Mouse (Mus musculus): ENCODE measurements at regions not wholly inside any gene's neighbourhood (a gene's known extent, or its start where the extent isn't known, plus 50 kb on each side); places are given as distances from the start of the nearest gene placed in this dataset.

DNA sequence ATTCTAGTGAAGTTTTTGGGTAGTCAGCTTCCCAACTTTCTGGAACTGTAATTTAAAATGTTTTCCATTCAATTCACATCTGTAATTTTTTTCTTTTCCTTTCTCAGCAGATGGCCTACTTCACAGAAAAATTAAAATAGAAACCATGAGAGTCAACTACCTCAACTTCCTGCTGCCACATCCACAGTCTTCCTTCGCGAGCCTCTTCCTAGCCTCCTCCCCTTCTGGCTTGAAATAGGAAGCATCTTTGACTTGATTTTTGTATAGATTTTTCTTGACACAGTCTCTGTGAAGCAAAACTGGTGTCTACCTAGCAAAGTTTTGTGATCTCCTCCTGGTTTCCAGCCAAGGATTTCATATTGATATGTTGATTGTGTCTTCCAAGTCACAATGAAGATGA is 660.7 kb upstream of the Marcks start:
- 63% methylated on average over 2 of the region's 2 CpGs for WGBS
- ATAC-seq = no peak
- H3K9me3 ChIP-seq (ENCODE audit: low read length) = no peaks in the 10 kb centered on the region

GRCm38 (mm10) chr10:37798285-37798684 is 659.6 kb upstream of the Marcks start:
- Histone ChIP-seq H3K9me3 (ENCODE audit: low read length) (no peaks in the 10 kb centered on the region), H3K9ac (replicated peaks; ENCODE audit: low read depth) (no peak overlapping the region), H3K4me3 (ENCODE audit: low read depth, low read length) (no peak overlapping the region), H3K27ac (ENCODE audit: low read length) (no peak overlapping the region), H3K4me2 (replicated peaks; ENCODE audit: low read depth, low read length) (no peak overlapping the region), H3K4me1 (ENCODE audit: insufficient read depth, low read depth, low read length) (no peaks in the 10 kb centered on the region), H3K36me3 (ENCODE audit: insufficient read depth, low read length) (no peaks in the 10 kb centered on the region), H3K27me3 (replicated peaks; ENCODE audit: insufficient read depth, low read length) (no peaks in the 10 kb centered on the region)
- no peak for ATAC-seq
- no peak for TF ChIP-seq EP300 (IDR thresholded peaks at IDR 0.05)
- TF ChIP-seq CTCF (IDR thresholded peaks at IDR 0.05) = no peak
- no peak for DNase-seq (ENCODE audit: low spot score)

More for the DNA sequence above, 660.7 kb upstream of the Marcks start:
- Histone ChIP-seq H3K36me3 (ENCODE audit: insufficient read depth, low read length) (no peaks in the 10 kb centered on the region), H3K4me2 (replicated peaks; ENCODE audit: low read depth, low read length) (no peak overlapping the region), H3K9ac (replicated peaks; ENCODE audit: low read depth) (no peak overlapping the region), H3K4me3 (ENCODE audit: low read depth, low read length) (no peak overlapping the region), H3K27me3 (replicated peaks; ENCODE audit: insufficient read depth, low read length) (no peaks in the 10 kb centered on the region), H3K27ac (ENCODE audit: low read length) (no peak overlapping the region), H3K4me1 (ENCODE audit: insufficient read depth, low read depth, low read length) (no peaks in the 10 kb centered on the region)
- TF ChIP-seq CTCF (IDR thresholded peaks at IDR 0.05) = no peak
- TF ChIP-seq EP300 (IDR thresholded peaks at IDR 0.05) = no peak
- DNase-seq (ENCODE audit: low spot score) = no peak

GRCm38 (mm10) chr10:37797701-37798100 is 659.0 kb upstream of the Marcks start:
- no peak for ATAC-seq
- 63% methylated on average over 5 of the region's 5 CpGs for WGBS

GRCm38 (mm10) chr10:37792878-37793277 is 654.2 kb upstream of the Marcks start:
- 68% methylated on average over 3 of the region's 3 CpGs for WGBS
- ATAC-seq = no peak
- no peak overlapping the region for H3K4me2 ChIP-seq (replicated peaks; ENCODE audit: low read depth, low read length)

More at GRCm38 (mm10) chr10:37797701-37798100, 659.0 kb upstream of the Marcks start:
- no peak for DNase-seq (ENCODE audit: low spot score)
- H3K36me3 ChIP-seq (ENCODE audit: insufficient read depth, low read length) = no peaks in the 10 kb centered on the region
- no peaks in the 10 kb centered on the region for H3K4me1 ChIP-seq (ENCODE audit: insufficient read depth, low read depth, low read length)
- H3K27me3 ChIP-seq (replicated peaks; ENCODE audit: insufficient read depth, low read length) = no peaks in the 10 kb centered on the region
- H3K4me2 ChIP-seq (replicated peaks; ENCODE audit: low read depth, low read length) = no peak overlapping the region
- H3K9me3 ChIP-seq (ENCODE audit: low read length) = no peaks in the 10 kb centered on the region
- no peak for TF ChIP-seq EP300 (IDR thresholded peaks at IDR 0.05)
- no peak for TF ChIP-seq CTCF (IDR thresholded peaks at IDR 0.05)
- no peak overlapping the region for H3K27ac ChIP-seq (ENCODE audit: low read length)
- no peak overlapping the region for H3K4me3 ChIP-seq (ENCODE audit: low read depth, low read length)
- no peak overlapping the region for H3K9ac ChIP-seq (replicated peaks; ENCODE audit: low read depth)

GRCm38 (mm10) chr10:37788049-37788448 is 649.3 kb upstream of the Marcks start:
- no peak for ATAC-seq
- Histone ChIP-seq H3K36me3 (ENCODE audit: insufficient read depth, low read length) (no peaks in the 10 kb centered on the region), H3K9me3 (ENCODE audit: low read length) (no peaks in the 10 kb centered on the region), H3K4me3 (ENCODE audit: low read depth, low read length) (no peak overlapping the region), H3K27me3 (replicated peaks; ENCODE audit: insufficient read depth, low read length) (no peaks in the 10 kb centered on the region), H3K4me1 (ENCODE audit: insufficient read depth, low read depth, low read length) (no peaks in the 10 kb centered on the region), H3K4me2 (replicated peaks; ENCODE audit: low read depth, low read length) (no peak overlapping the region), H3K9ac (replicated peaks; ENCODE audit: low read depth) (no peak overlapping the region), H3K27ac (ENCODE audit: low read length) (no peak overlapping the region)
- no peak for DNase-seq (ENCODE audit: low spot score)
- TF ChIP-seq EP300 (IDR thresholded peaks at IDR 0.05) = no peak
- TF ChIP-seq CTCF (IDR thresholded peaks at IDR 0.05) = no peak
- 76% methylated on average over 5 of the region's 5 CpGs for WGBS

More at GRCm38 (mm10) chr10:37792878-37793277, 654.2 kb upstream of the Marcks start:
- H3K9me3 ChIP-seq (ENCODE audit: low read length) = no peaks in the 10 kb centered on the region
- H3K27me3 ChIP-seq (replicated peaks; ENCODE audit: insufficient read depth, low read length) = no peaks in the 10 kb centered on the region
- no peak overlapping the region for H3K27ac ChIP-seq (ENCODE audit: low read length)
- H3K4me3 ChIP-seq (ENCODE audit: low read depth, low read length) = no peak overlapping the region
- TF ChIP-seq EP300 (IDR thresholded peaks at IDR 0.05) (no peak), CTCF (IDR thresholded peaks at IDR 0.05) (peak; percentile 40)
- no peaks in the 10 kb centered on the region for H3K4me1 ChIP-seq (ENCODE audit: insufficient read depth, low read depth, low read length)
- DNase-seq (ENCODE audit: low spot score) = no peak
- no peak overlapping the region for H3K9ac ChIP-seq (replicated peaks; ENCODE audit: low read depth)
- no peaks in the 10 kb centered on the region for H3K36me3 ChIP-seq (ENCODE audit: insufficient read depth, low read length)

GRCm38 (mm10) chr10:37779383-37780302 is 640.9 kb upstream of the Marcks start:
- no peak overlapping the region for H3K27ac ChIP-seq (ENCODE audit: low read length)
- H3K4me2 ChIP-seq (replicated peaks; ENCODE audit: low read depth, low read length) = no peak overlapping the region
- no peaks in the 10 kb centered on the region for H3K36me3 ChIP-seq (ENCODE audit: insufficient read depth, low read length)
- no peaks in the 10 kb centered on the region for H3K9me3 ChIP-seq (ENCODE audit: low read length)
- DNase-seq (ENCODE audit: low spot score) (no peak), ATAC-seq (no peak)
- WGBS = 66% methylated on average over 2 of the region's 2 CpGs
- H3K9ac ChIP-seq (replicated peaks; ENCODE audit: low read depth) = no peak overlapping the region
- no peak overlapping the region for H3K4me3 ChIP-seq (ENCODE audit: low read depth, low read length)
- TF ChIP-seq CTCF (IDR thresholded peaks at IDR 0.05) (no peak), EP300 (IDR thresholded peaks at IDR 0.05) (no peak)
- H3K27me3 ChIP-seq (replicated peaks; ENCODE audit: insufficient read depth, low read length) = no peaks in the 10 kb centered on the region
- no peaks in the 10 kb centered on the region for H3K4me1 ChIP-seq (ENCODE audit: insufficient read depth, low read depth, low read length)
